Mouse (Mus musculus): Measurements from ENCODE around the gene Spindoc. TPM values are rescaled to one million over a fixed set of nuclear protein-coding genes. Genes with fewer than 3 reads are reported as not detected.

Gene Spindoc
- total RNA-seq (2014; fragmentation: Nextera tagmentation) (19.2 and 19.8 TPM in 2 replicates), total RNA-seq (2017) (4.7 and 4.9 TPM in 2 replicates)

- ATAC-seq (replicated peaks; ENCODE audit: poor library complexity, severe bottlenecking): peak; percentile 87
These were observed at the start of gene Spindoc for GRCm38 (mm10) chr19:7382903-7383865. TSS of gene Spindoc (minus strand) at chr19:7382994.

GRCm38 (mm10) chr19:7425398-7425775 lies 42.6 kb upstream of the Spindoc start:
- ATAC-seq (replicated peaks; ENCODE audit: poor library complexity, severe bottlenecking): no peak

GRCm38 (mm10) chr19:7424590-7425397 lies 42.0 kb upstream of the Spindoc start:
- no peak for ATAC-seq (replicated peaks; ENCODE audit: poor library complexity, severe bottlenecking)

DNA sequence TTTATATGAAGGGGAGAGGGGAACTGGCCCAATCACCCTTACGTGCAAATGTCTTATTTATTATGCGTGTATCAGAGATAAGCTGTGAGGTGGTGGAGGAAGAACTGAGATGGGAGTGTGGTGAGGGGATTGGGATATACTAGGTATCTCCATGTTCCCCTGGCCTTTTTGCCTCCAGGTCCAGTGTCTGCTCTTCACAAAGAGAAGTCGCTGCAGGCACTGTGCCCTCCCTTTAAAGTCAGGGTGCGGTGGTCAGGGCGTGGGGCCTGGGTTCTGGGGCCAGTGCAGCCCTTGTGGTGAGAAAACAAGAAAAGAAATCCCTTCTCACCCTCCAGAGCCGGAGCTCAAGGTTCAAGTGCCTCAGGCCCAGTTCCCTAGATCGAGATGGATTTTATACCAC lies 41.3 kb upstream of the Spindoc start:
- no peak for ATAC-seq (replicated peaks; ENCODE audit: poor library complexity, severe bottlenecking)

DNA sequence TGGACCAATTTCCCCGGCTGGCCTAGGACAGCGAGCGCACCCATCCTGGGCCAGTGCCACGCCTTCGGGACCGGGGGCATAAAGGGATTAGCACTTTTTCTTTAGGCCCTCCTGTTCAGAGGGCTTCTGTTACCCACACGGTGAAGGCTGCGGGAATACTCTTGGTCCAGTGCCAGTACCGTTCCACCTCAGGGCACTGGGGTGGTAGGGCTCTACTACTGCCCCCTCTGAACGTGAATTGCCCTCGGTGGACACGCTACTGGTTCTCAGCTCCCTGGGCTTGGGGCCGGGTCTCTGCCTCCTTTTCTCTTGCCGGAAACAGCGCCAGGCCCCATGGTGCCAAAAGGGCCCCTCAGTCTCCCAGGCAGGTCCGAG lies 40.8 kb upstream of the Spindoc start:
- no peak for ATAC-seq (replicated peaks; ENCODE audit: poor library complexity, severe bottlenecking)

- ATAC-seq (replicated peaks; ENCODE audit: poor library complexity, severe bottlenecking): no peak
These were observed 40.3 kb upstream of the Spindoc start for GRCm38 (mm10) chr19:7423028-7423655.

DNA sequence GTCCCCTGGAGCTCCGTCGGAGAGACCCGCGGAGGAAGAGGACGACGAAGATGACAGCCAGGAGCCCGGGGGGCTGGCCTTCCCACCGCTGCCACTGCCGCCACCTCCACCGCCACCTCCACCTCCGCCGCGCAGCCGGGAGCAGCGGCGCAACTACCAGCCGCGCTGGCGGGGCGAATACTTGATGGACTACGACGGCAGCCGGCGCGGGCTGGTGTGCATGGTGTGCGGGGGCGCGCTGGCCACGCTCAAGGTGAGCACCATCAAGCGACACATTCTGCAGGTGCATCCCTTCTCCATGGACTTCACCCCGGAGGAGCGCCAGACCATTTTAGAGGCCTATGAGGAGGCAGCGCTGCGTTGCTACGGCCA lies 39.8 kb upstream of the Spindoc start:
- no peak for ATAC-seq (replicated peaks; ENCODE audit: poor library complexity, severe bottlenecking)

GRCm38 (mm10) chr19:7421602-7422591 lies 39.1 kb upstream of the Spindoc start:
- ATAC-seq (replicated peaks; ENCODE audit: poor library complexity, severe bottlenecking): no peak

DNA sequence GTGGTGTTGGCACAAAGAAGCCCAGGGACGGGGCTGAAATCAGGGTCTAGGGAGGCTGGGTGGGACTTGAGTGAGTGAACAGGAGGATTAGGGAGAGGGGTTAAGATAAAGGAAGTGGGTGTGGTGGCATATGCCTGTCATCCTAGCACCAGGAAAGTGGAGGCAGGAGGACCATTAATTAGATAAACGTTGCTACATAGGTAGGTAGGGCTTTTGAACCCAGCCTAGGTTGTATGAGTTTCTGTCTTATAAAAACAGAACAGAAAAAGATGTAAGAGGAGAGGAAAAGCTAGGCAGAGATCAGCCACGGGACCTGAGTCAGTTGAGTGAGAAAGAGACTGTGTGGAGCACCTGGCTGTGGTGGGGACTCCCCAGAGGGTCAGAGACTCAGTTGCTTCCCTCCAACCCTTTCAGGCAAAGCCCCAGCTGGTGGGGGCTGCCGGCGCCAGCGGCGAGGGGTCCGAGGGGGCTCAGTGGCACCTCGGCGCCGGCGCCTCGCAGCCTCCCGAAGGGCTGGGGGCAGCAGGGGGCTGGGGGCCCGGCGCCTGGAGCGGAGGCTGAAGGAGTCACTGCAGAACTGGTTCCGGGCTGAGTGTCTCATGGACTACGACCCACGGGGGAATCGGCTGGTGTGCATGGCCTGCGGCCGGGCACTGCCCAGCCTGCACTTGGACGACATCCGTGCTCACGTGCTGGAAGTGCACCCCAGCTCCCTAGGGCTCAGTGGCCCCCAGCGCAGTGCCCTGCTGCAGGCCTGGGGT lies 38.2 kb upstream of the Spindoc start:
- no peak for ATAC-seq (replicated peaks; ENCODE audit: poor library complexity, severe bottlenecking)

GRCm38 (mm10) chr19:7420108-7420507 lies 37.3 kb upstream of the Spindoc start:
- no peak for ATAC-seq (replicated peaks; ENCODE audit: poor library complexity, severe bottlenecking)

DNA sequence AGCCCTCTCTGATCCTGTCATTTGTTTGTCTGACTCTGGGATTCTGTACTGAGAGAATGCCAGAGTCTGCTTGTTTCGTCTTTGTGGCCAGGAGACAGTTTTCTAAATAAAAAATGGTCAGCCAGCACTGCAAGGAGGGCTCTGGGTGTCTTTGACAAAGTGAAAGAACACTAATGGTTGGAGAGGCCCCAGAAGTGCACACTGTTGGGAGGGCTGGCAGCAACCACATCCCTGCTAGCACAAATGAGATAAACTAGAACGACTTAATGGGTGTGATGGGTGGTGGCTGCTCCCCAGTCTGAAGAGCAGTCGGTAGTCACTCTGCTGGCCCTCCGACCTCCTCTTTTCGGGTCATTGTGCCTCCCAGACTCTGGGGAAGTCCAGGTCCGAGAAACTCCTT lies 36.3 kb upstream of the Spindoc start:
- ATAC-seq (replicated peaks; ENCODE audit: poor library complexity, severe bottlenecking): no peak

DNA sequence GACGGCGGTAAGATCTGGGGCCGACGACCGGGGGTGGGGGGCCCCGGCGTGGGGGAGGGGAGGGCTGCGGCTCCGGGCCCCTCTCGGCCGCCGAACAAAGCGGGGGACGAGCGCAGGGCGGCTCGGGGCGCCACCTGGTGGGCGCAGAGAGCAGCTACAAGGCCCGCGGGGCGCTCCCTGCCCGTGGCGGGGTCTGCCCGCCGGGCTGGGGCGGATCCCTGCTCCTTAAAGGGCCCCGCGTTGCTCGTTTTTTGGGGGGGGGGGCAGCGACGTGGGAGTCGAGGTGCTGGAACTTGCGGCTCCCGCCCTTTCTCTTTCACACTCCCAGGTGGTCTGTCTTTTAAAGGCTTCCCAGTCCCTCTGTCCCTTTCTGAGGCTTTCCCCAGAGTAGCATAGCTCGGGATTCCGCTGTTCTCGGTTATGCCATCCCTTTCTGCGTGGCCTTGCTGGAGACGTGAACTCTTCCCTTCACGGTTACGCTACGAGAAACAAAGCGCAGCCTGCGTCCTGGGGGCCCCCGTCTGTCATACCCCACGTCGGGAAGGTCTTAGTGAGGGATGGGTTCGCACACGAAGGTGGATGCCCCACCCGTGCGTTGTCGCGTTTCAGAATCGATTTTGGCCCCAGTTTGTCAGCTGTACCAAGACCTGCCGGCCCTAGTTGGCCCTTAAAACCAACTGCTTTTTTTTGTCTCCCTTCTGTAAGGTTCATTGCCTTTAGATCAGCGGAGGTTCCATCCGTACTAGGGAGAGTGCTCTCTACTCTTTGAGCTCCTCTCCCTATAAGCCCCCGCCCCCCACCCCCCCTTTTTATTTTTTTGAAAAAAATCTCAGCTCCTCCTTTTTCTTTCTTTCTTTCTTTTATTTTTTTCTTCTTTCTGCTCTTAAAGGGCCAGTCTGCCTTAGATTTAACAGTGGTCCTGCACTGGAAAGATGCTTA lies 35.4 kb upstream of the Spindoc start:
- ATAC-seq (replicated peaks; ENCODE audit: poor library complexity, severe bottlenecking): peak; percentile 76

DNA sequence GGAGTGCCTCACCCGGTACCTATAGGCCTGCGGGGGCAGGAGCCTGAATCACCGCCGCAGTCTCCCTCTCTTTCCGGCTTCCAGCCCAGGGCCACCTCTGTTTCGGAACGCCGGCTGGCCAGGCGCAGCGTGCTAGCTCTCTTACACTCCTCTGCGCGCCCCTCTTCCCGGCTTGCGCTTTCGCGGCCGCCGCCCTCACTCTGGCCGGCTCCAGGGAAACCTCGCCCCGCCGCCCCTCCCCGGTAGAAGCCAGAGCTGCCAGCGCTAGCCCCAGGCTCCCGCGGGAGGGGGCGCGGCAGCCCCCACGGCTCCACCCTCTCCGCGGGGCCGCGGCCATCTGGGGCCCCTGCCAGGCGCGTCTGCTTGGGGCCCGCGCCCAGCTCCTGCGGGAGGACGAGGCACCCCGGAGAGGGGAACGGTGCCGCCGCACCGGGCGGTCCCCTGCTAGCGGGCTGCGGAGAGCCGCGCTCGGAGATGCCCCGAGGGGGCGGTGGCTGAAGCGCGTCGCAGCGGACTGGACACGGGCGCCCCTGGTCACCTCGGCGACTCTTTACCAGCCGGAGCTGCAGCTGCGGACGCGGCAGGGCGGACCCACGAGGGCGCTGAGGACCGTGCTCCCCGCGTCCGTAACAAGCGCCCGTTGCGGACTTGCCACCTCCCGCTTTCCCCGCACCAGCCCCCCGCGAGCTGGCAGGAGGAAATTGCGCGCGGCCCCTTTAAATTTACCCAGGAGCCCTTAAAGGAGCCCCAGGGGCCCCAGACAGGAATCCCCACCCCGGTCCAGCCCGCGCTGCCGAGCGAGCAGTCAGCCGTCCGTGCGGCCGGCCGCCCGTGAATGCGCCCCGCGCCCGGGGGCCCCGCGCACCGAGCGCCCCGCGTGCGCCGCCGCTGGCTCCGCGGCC lies 34.3 kb upstream of the Spindoc start, which contains the start of gene 2700081O15Rik:
2700081O15Rik (plus strand) TSS at position 792 of the 902 bp plus-strand sequence.
- ATAC-seq (replicated peaks; ENCODE audit: poor library complexity, severe bottlenecking): peak; percentile 34

- no peak for ATAC-seq (replicated peaks; ENCODE audit: poor library complexity, severe bottlenecking)
These were observed 33.4 kb upstream of the Spindoc start for GRCm38 (mm10) chr19:7415916-7416833.

GRCm38 (mm10) chr19:7412361-7412760 lies 29.6 kb upstream of the Spindoc start:
- ATAC-seq (replicated peaks; ENCODE audit: poor library complexity, severe bottlenecking): no peak
